Mouse (Mus musculus): Measurements from ENCODE around the gene Lcn12. TPM values are rescaled to one million over a fixed set of nuclear protein-coding genes. Genes with fewer than 3 reads are reported as not detected.
A peak's percentile ranks its signal among the peaks of the same experiment; 100 is the strongest.

Gene Lcn12
- polyA plus RNA-seq, 1 experiment from 2014 or later: not detected

GRCm38 (mm10) chr2:25479551-25480311 lies 14.0 kb downstream of the Lcn12 start:
- no peak for DNase-seq
- 57% methylated on average over 10 of the region's 10 CpGs for WGBS
- no peaks in the 10 kb centered on the region for H3K27me3 ChIP-seq (ENCODE audit: insufficient read depth, low read length)

DNA sequence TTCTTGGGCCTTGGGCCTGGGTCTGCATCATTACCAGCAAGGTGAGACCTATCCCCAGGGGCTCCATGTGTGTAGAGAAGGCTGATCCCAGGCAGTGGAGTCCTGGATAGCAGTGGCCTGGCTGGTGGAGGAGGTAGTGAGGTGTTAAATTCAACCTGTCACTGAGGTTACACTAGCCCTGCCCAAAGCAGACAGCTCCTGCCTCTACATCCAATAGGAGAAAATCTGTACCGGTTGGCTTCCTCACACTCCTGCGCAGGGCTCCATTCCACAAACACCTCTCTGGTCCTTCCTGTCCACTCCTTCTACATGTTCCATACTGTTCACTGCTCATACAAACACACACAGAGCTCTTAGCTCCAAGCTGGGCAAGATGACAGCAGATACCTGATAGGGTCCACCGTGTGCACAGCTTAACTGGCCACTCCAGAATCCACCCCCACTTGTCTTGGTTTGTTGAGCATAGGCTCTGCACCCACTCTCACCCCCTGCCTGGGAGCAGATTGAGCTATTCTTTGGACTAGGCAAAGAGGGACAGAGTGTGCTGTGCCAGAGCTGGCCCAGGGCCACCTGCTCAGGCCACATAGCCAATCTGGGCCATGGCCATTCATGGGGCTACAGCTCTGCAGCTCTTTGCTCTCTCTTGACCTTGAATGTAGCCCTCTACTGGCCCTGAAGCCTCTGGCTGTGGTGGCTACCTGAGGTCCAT lies 15.6 kb downstream of the Lcn12 start:
- Histone ChIP-seq H3K4me1 (ENCODE audit: insufficient read depth) (no peaks in the 10 kb centered on the region), H3K4me3 (ENCODE audit: low read depth, low read length) (no peak overlapping the region), H3K4me2 (no peak overlapping the region), H3K9me3 (ENCODE audit: low read depth, low read length) (no peaks in the 10 kb centered on the region), H3K27ac (ENCODE audit: low read depth) (no peak overlapping the region), H3K9ac (no peak overlapping the region), H3K27me3 (ENCODE audit: insufficient read depth, low read length) (no peaks in the 10 kb centered on the region), H3K36me3 (ENCODE audit: insufficient read depth) (no peaks in the 10 kb centered on the region)
- ATAC-seq (ENCODE audit: insufficient read depth) (no peak), DNase-seq (no peak)
- TF ChIP-seq CTCF (IDR thresholded peaks at IDR 0.05; ENCODE audit: low read depth): no peak
- WGBS: 79% methylated on average over 3 of the region's 3 CpGs

More at GRCm38 (mm10) chr2:25479551-25480311, 14.0 kb downstream of the Lcn12 start:
- Histone ChIP-seq H3K4me1 (ENCODE audit: insufficient read depth) (no peaks in the 10 kb centered on the region), H3K4me2 (no peak overlapping the region), H3K36me3 (ENCODE audit: insufficient read depth) (no peaks in the 10 kb centered on the region), H3K9me3 (ENCODE audit: low read depth, low read length) (no peaks in the 10 kb centered on the region), H3K4me3 (ENCODE audit: low read depth, low read length) (no peak overlapping the region), H3K9ac (no peak overlapping the region), H3K27ac (ENCODE audit: low read depth) (no peak overlapping the region)
- no peak for ATAC-seq (ENCODE audit: insufficient read depth)
- no peak for TF ChIP-seq CTCF (IDR thresholded peaks at IDR 0.05; ENCODE audit: low read depth)

DNA sequence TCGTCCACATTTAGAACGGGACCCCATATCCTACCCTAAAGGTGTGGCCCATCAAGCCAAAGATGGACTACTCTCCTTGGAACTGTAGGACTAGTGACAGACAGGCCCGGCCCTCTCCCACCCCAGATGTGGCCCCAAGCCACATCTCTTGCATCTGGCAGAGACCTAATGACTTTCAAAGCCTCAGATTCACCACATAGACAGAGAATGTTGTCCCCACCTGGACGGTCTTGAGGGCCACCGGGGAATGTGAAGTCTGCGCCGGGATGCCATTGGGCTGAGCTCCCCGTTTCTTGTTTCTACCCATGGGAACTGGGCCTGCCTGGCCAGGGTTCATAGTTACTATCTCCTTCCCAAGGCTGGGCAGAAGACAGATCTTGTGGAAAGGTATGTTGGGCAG lies 16.2 kb downstream of the Lcn12 start:
- 82% methylated on average over 8 of the region's 8 CpGs for WGBS
- DNase-seq (no peak), ATAC-seq (ENCODE audit: insufficient read depth) (no peak)
- Histone ChIP-seq H3K4me3 (ENCODE audit: low read depth, low read length) (no peak overlapping the region), H3K9ac (no peak overlapping the region), H3K36me3 (ENCODE audit: insufficient read depth) (no peaks in the 10 kb centered on the region), H3K9me3 (ENCODE audit: low read depth, low read length) (no peaks in the 10 kb centered on the region), H3K4me2 (no peak overlapping the region), H3K27ac (ENCODE audit: low read depth) (no peak overlapping the region), H3K27me3 (ENCODE audit: insufficient read depth, low read length) (no peaks in the 10 kb centered on the region), H3K4me1 (ENCODE audit: insufficient read depth) (no peaks in the 10 kb centered on the region)
- no peak for TF ChIP-seq CTCF (IDR thresholded peaks at IDR 0.05; ENCODE audit: low read depth)

DNA sequence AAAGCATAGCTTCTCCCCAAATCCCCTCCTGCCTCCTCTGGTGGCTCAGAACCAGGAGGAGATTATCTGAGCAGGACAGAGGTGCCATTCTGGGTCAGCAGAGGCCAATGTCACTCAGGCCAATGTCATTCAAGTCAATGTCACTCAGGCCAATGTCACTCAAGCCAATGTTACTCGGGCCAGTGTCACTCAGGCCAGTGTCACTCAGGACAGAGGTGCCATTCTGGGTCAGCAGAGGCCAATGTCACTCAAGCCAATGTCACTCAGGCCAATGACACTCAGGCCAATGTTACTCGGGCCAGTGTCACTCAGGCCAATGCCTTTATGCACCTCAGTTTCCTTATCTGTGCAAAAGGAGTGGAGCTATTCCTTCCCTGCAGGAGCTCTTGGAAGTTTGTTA lies 21.2 kb downstream of the Lcn12 start:
- no peak for DNase-seq
- Histone ChIP-seq H3K4me3 (ENCODE audit: low read depth, low read length) (no peak overlapping the region), H3K4me2 (no peak overlapping the region), H3K36me3 (ENCODE audit: insufficient read depth) (no peaks in the 10 kb centered on the region), H3K4me1 (ENCODE audit: insufficient read depth) (no peaks in the 10 kb centered on the region), H3K9ac (no peak overlapping the region), H3K9me3 (ENCODE audit: low read depth, low read length) (no peaks in the 10 kb centered on the region), H3K27ac (ENCODE audit: low read depth) (no peak overlapping the region), H3K27me3 (ENCODE audit: insufficient read depth, low read length) (no peaks in the 10 kb centered on the region)
- TF ChIP-seq CTCF (IDR thresholded peaks at IDR 0.05; ENCODE audit: low read depth): no peak
- 70% methylated on average over 2 of the region's 2 CpGs for WGBS
- no peak for ATAC-seq (ENCODE audit: insufficient read depth)

- Histone ChIP-seq H3K9ac (no peak within 1 kb of the TSS), H3K36me3 (ENCODE audit: insufficient read depth) (no peaks in the 10 kb centered on the region), H3K4me1 (ENCODE audit: insufficient read depth) (no peaks in the 10 kb centered on the region), H3K27ac (ENCODE audit: low read depth) (no peak within 1 kb of the TSS), H3K27me3 (ENCODE audit: insufficient read depth, low read length) (no peaks in the 10 kb centered on the region), H3K4me3 (ENCODE audit: low read depth, low read length) (no peak within 1 kb of the TSS), H3K9me3 (ENCODE audit: low read depth, low read length) (no peaks in the 10 kb centered on the region), H3K4me2 (no peak within 1 kb of the TSS)
- DNase-seq (no peak), ATAC-seq (ENCODE audit: insufficient read depth) (no peak)
- 32% methylated on average over 6 of the region's 6 CpGs for WGBS
- no peak for TF ChIP-seq CTCF (IDR thresholded peaks at IDR 0.05; ENCODE audit: low read depth)
Measured at GRCm38 (mm10) chr2:25469969-25470368, 23.7 kb downstream of the Lcn12 start, which contains the start of gene Ptgds. Gene Ptgds, minus strand, starts transcription at chr2:25470046.

DNA sequence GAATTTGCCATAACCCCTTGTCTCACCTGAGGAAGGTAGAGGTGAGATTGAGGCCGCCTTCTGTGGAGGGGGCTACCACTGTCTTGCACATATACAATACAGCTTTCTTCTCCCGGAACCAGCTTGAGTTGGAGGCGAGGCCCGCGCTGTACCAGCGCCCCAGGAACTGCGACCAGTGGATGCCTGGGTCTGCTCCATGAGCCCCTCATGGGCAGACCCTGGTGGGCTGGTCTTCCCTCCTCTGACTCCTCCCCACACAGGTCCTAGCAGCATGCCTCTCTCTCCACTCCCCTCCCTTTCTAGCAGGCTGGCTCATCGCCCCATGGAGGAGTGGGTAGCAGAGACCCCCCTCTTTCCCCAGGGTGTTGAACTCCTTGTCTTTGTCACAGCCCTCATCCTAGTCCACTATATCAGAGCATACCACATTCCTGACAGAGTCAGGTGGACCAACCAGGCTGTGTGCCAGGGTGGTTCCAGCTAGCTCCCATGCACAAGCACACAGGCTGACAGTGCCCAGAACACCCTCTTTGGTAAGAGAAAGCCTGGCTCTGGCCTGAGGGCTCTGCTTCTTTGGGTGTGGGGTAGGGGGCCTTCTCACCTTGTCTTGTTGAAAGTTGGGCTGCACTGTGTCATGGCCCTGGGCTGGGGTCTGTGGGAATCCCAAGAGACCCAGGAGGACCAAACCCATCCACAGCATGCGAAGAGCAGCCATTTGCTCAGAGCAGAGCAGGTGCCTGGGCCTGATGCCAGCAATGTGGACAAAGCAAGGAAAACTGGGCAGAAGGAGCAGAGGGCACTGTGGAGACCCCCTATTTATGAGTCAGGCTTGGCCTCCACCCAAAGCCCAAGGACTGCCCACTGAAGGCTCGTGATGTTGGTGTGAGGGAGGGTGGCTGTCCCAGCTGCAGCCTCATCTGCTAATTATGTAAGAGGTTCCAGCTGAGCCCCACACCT lies 24.5 kb downstream of the Lcn12 start:
- Histone ChIP-seq H3K9me3 (ENCODE audit: low read depth, low read length) (no peaks in the 10 kb centered on the region), H3K36me3 (ENCODE audit: insufficient read depth) (no peaks in the 10 kb centered on the region), H3K27ac (ENCODE audit: low read depth) (no peak overlapping the region), H3K27me3 (ENCODE audit: insufficient read depth, low read length) (no peaks in the 10 kb centered on the region), H3K4me1 (ENCODE audit: insufficient read depth) (no peaks in the 10 kb centered on the region), H3K4me3 (ENCODE audit: low read depth, low read length) (no peak overlapping the region), H3K9ac (no peak overlapping the region), H3K4me2 (no peak overlapping the region)
- ATAC-seq (ENCODE audit: insufficient read depth) (peak; percentile 42), DNase-seq (peak; percentile 13)
- TF ChIP-seq CTCF (IDR thresholded peaks at IDR 0.05; ENCODE audit: low read depth): no peak
- 63% methylated on average over 10 of the region's 10 CpGs for whole genome bisulfite sequencing
